Mouse (Mus musculus): ENCODE data around the gene Clp1. TPM values are rescaled to one million over a fixed set of nuclear protein-coding genes. Genes with fewer than 3 reads are reported as not detected.

The Clp1 gene
- total and polyA plus RNA-seq, 3 experiments: 27.1 to 29.8 TPM; not detected in 1

DNA sequence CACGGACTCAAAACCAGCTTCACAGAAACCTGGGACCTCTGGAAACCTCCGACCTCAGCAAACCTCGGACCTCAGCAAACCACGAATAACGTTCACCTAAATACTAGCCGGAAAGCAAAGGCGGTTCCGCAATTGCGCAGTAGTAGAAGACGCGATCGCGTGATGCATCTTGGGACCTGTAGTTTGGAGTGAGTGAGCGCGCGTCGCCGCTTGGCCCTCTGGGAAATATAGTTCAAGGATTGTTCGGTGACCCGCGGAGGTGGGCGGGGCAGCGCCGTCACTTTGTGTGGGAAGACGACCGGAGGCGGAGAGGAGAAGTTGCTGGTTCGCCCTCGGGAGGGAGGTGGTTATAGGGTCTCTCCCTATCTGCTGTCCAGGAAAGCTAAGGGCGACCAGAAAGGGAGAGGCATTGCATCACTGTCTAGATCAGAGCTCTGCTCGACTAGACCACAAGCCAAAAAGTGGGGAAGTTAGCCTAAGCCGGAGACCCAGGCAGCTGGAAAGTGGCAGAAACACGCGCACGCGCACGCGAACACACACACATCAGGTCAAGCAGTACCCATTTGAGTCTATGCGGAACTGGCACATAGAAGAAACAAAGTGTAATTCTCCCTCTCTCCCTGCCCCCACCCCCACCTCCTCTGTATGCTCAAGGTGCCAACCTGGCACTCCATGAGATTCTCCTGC lies at the start of gene Clp1 (continued):
- TF ChIP-seq NRF1 (IDR thresholded peaks at IDR 0.05; ENCODE audit: insufficient read depth, low read depth, low read length, poor library complexity, severe bottlenecking) (peak; percentile 79), JUND (IDR thresholded peaks at IDR 0.05; ENCODE audit: low read depth, low read length) (no peak), USF1 (IDR thresholded peaks at IDR 0.05; ENCODE audit: low read depth, low read length) (peak; percentile 72)

- TF ChIP-seq CHD2 (IDR thresholded peaks at IDR 0.05; ENCODE audit: low read length) (no peak), MAX (IDR thresholded peaks at IDR 0.05; ENCODE audit: low read length) (no peak), MXI1 (IDR thresholded peaks at IDR 0.05; ENCODE audit: low read depth, low read length) (no peak), RCOR1 (IDR thresholded peaks at IDR 0.05; ENCODE audit: low read depth, low read length) (no peak), EP300 (IDR thresholded peaks at IDR 0.05; ENCODE audit: low read depth in 1 of 2, low read length in 2 of 2) (no peak), HCFC1 (IDR thresholded peaks at IDR 0.05; ENCODE audit: low read depth, low read length) (no peak), KAT2A (conservative IDR thresholded peaks at IDR 0.05; ENCODE audit: low read depth, low read length) (no peak), POLR2AphosphoS5 (IDR thresholded peaks at IDR 0.05; ENCODE audit: borderline replicate concordance, low read depth, low read length) (no peak)
- no peak overlapping the region for H3K4me3 ChIP-seq (ENCODE audit: control insufficient read depth in 1 of 2, insufficient read depth in 1 of 2, low read depth in 2 of 2, low read length in 2 of 2)
- DNase-seq (ENCODE audit: low read depth, low spot score): no peak
- H3K9me3 ChIP-seq (replicated peaks; ENCODE audit: insufficient read depth, low read length): no peaks in the 10 kb centered on the region
- no peak overlapping the region for H3K27ac ChIP-seq (ENCODE audit: control insufficient read depth, low read depth, low read length)
- H3K79me2 ChIP-seq (ENCODE audit: control insufficient read depth, insufficient read depth, low read length, poor library complexity): no peaks in the 10 kb centered on the region
- no peak overlapping the region for H3K9ac ChIP-seq (ENCODE audit: control insufficient read depth, low read depth, low read length, poor library complexity, severe bottlenecking)
- H3K4me1 ChIP-seq (ENCODE audit: control insufficient read depth in 1 of 2, insufficient read depth in 2 of 2, low read length in 2 of 2): no peaks in the 10 kb centered on the region
- H3K27me3 ChIP-seq (ENCODE audit: control insufficient read depth in 1 of 2, insufficient read depth in 2 of 2, low read length in 2 of 2): peaks cover 13 to 31% of the 10 kb centered on the region in 2 experiments
- H3K36me3 ChIP-seq (ENCODE audit: control insufficient read depth in 1 of 2, insufficient read depth in 2 of 2, low read length in 2 of 2): no peaks in the 10 kb centered on the region
Observed at GRCm38 (mm10) chr2:84775665-84776064, 48.5 kb upstream of the Clp1 start.

DNA sequence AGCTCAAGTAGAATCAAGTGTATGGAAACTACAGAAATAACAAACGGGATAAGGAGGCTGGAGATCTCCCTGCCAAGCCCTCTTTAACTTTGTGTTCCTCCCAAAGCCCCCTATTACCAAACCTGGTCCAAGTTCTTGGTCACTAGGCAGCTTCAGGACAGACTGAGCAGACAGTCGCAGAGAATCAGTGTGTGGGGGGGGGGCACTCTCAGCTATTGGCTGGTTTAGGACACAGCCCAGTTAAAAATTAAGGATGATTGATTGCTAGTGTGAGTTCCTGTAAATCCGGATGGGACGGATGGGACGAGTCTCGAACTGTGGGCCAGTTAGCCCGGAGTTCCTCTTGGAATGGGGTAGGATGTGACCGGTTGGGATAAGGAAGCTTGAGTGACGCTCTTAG lies 48.1 kb upstream of the Clp1 start, which contains the start of gene Serping1:
Gene Serping1 (minus strand): TSS at position 204 of the 400 bp plus-strand sequence.
- Histone ChIP-seq H3K4me1 (ENCODE audit: control insufficient read depth in 1 of 2, insufficient read depth in 2 of 2, low read length in 2 of 2) (no peaks in the 10 kb centered on the region), H3K9me3 (replicated peaks; ENCODE audit: insufficient read depth, low read length) (no peaks in the 10 kb centered on the region), H3K27me3 (ENCODE audit: control insufficient read depth in 1 of 2, insufficient read depth in 2 of 2, low read length in 2 of 2) (peaks cover 13 to 35% of the 10 kb centered on the region in 2 experiments), H3K9ac (ENCODE audit: control insufficient read depth, low read depth, low read length, poor library complexity, severe bottlenecking) (no peak within 1 kb of the TSS), H3K4me3 (ENCODE audit: control insufficient read depth in 1 of 2, insufficient read depth in 1 of 2, low read depth in 2 of 2, low read length in 2 of 2) (no peak within 1 kb of the TSS), H3K36me3 (ENCODE audit: control insufficient read depth in 1 of 2, insufficient read depth in 2 of 2, low read length in 2 of 2) (no peaks in the 10 kb centered on the region), H3K27ac (ENCODE audit: control insufficient read depth, low read depth, low read length) (no peak within 1 kb of the TSS), H3K79me2 (ENCODE audit: control insufficient read depth, insufficient read depth, low read length, poor library complexity) (no peaks in the 10 kb centered on the region)
- DNase-seq (ENCODE audit: low read depth, low spot score): no peak
- TF ChIP-seq USF2 (IDR thresholded peaks at IDR 0.05; ENCODE audit: borderline replicate concordance in 1 of 2, insufficient read depth in 1 of 2, low read depth in 1 of 2, low read length in 2 of 2): no peak
- TF ChIP-seq POLR2A (IDR thresholded peaks at IDR 0.05; ENCODE audit: control insufficient read depth in 1 of 2, insufficient read depth in 1 of 2, low read depth in 1 of 2, low read length in 2 of 2, poor library complexity in 1 of 2): no peak
- no peak for TF ChIP-seq ZKSCAN1 (IDR thresholded peaks at IDR 0.05; ENCODE audit: low read depth, low read length)
- no peak for TF ChIP-seq POLR2AphosphoS2 (IDR thresholded peaks at IDR 0.05; ENCODE audit: low read length)
- TF ChIP-seq RCOR1 (IDR thresholded peaks at IDR 0.05; ENCODE audit: low read depth, low read length): no peak
- no peak for TF ChIP-seq SMC3 (IDR thresholded peaks at IDR 0.05; ENCODE audit: low read depth, low read length)
- TF ChIP-seq EP300 (IDR thresholded peaks at IDR 0.05; ENCODE audit: low read depth in 1 of 2, low read length in 2 of 2): no peak
